15 mouse cellular contexts compared by ENCODE assay signal in genomic region chr1:60953686-60954085, GRCm38 (mm10). TPM values are rescaled to one million over a fixed set of nuclear protein-coding genes. Genes with fewer than 3 reads are reported as not detected.
"Had no signal": no experiment of that assay in that cellular context is flagged by ENCODE, and none has a peak within 500 bp of the region (broad histone marks: within the 10 kb centered on the region; RNA-seq: fewer than 3 reads in every experiment).

No protein-coding gene starts in this region.

- H3K27ac ChIP-seq: kidney, postnatal 0 days; limb, embryonic 10.5 days; liver, embryonic 15.5 days; midbrain, embryonic 15.5 days; neural tube, embryonic 12.5 days had no signal

- H3K27me3 ChIP-seq: liver, embryonic 15.5 days; midbrain, embryonic 15.5 days; neural tube, embryonic 12.5 days had no signal

- H3K9ac ChIP-seq: liver, embryonic 15.5 days; midbrain, embryonic 15.5 days; neural tube, embryonic 12.5 days had no signal

- DNase-seq: kidney, postnatal 4 days; lung, adult 2 months; lung, postnatal 36 days; right cerebral cortex, postnatal 4 days; spleen, adult 18-20 months; thymus, adult 18-20 months; thymus, postnatal 14 days had no signal

- H3K9me3 ChIP-seq: limb, embryonic 10.5 days; liver, embryonic 15.5 days; midbrain, embryonic 15.5 days; neural tube, embryonic 12.5 days had no signal

- ATAC-seq: lung, postnatal 0 days; midbrain, embryonic 15.5 days had no signal

- H3K4me1 ChIP-seq: liver, embryonic 15.5 days; midbrain, embryonic 15.5 days; neural tube, embryonic 12.5 days had no signal

- H3K4me3 ChIP-seq: limb, embryonic 10.5 days; liver, embryonic 15.5 days; midbrain, embryonic 15.5 days; neural tube, embryonic 12.5 days had no signal

- H3K36me3 ChIP-seq: limb, embryonic 10.5 days; liver, embryonic 15.5 days; midbrain, embryonic 15.5 days; neural tube, embryonic 12.5 days had no signal

- H3K4me2 ChIP-seq: liver, embryonic 11.5 days; liver, embryonic 15.5 days; midbrain, embryonic 15.5 days; neural tube, embryonic 12.5 days had no signal

RNA-seq across cellular contexts. Expression of gene Icos, which starts 24.0 kb away (rescaled TPM):
- total RNA-seq: left cerebral cortex, adult 18-20 months had no signal
- polyA plus RNA-seq: limb, embryonic 10.5 days; midbrain, embryonic 15.5 days had no signal
